Mouse (Mus musculus) heart, embryonic 16.5 days (tissue): ENCODE results near the gene Tuba4a. TPM values are rescaled to one million over a fixed set of nuclear protein-coding genes. Genes with fewer than 3 reads are reported as not detected.

Source experiments
- ATAC-seq: fragments of 200-750 bp; cut with Nextera tagmentation; replicated peaks from 2 replicates; pipeline ENCODE4 v1.8.0; 2017; ENCODE audit warnings: moderate number of reproducible peaks; ENCODE audit not compliant: insufficient read depth, low FRiP score; ENCODE audit errors: extremely low read depth
- H3K27ac ChIP-seq: fragments of 300-500 bp; sonication (generic); 2 replicates; pipeline ENCODE4 v1.5.1; 2014; ENCODE audit warnings: mild to moderate bottlenecking, low read length, control low read depth, moderate library complexity
- H3K27me3 ChIP-seq: fragments of 300-500 bp; sonication (generic); 2 replicates; pipeline ENCODE4 v1.6.1; 2014; ENCODE audit warnings: low read length, mixed read lengths; ENCODE audit not compliant: control insufficient read depth, insufficient read depth
- H3K36me3 ChIP-seq: fragments of 300-500 bp; sonication (generic); 2 replicates; pipeline ENCODE4 v1.6.1; 2014; ENCODE audit not compliant: control insufficient read depth, insufficient read depth
- H3K4me1 ChIP-seq: fragments of 300-500 bp; sonication (generic); 2 replicates; pipeline ENCODE4 v1.6.1; 2014; ENCODE audit warnings: low read length, mixed read lengths; ENCODE audit not compliant: control insufficient read depth, insufficient read depth
- H3K4me2 ChIP-seq: fragments of 300-500 bp; sonication (generic); 2 replicates; pipeline ENCODE4 v1.6.1; 2014; ENCODE audit warnings: low read depth, mild to moderate bottlenecking, control low read depth, low read length
- H3K4me3 ChIP-seq: fragments of 300-500 bp; sonication (generic); 2 replicates; pipeline ENCODE4 v1.5.1; 2014; ENCODE audit warnings: mild to moderate bottlenecking, control low read depth, low read length
- H3K9ac ChIP-seq: fragments of 300-500 bp; sonication (generic); 2 replicates; pipeline ENCODE4 v1.6.1; 2014; ENCODE audit warnings: low read length, control low read depth
- H3K9me3 ChIP-seq: fragments of 300-500 bp; sonication (generic); replicated peaks from 2 replicates; pipeline ENCODE4 v1.6.1; 2016; ENCODE audit warnings: low read length; ENCODE audit not compliant: control insufficient read depth
- WGBS: fragments of 180-500 bp; shearing (Covaris S2); extraction: QIAGEN DNeasy Blood & Tissue Kit; methylation state at CpG from one replicate; pipeline ENCODE4 v1.1.7; 2014; 5-methylcytosine and 5-hydroxymethylcytosine counted together
- polyA plus RNA-seq: library from polyadenylated mRNA; unstranded; fragments of >200 nt; fragmentation: Nextera tagmentation; extraction: Ambion mirVana; gene quantifications from 2 replicates; pipeline ENCODE4 v1.2.1, GENCODE M21; 2015

Tuba4a gene
- polyA plus RNA-seq, 1 experiment from 2014 or later: 81.2 TPM

DNA sequence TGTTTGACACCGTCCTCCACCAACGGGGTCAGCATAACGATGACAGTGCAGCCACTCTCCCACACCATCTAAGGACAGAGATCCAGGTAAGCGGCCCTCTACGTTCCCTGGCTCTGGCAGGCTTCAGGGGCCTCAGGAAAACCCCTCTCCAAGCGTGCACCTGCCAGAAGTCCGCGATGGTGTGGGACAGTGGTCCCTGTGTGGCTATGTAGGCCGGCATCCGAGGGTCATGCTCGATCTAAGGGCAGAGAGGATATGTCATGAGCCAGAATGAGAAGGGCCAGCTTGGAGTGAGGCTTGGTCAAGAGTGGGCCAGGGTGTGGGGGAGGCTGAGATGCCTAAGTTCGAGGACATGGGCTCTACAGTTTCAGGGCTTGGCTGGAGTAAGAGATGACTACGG, 32.6 kb upstream of the Tuba4a start:
- no peak overlapping the region for H3K9ac ChIP-seq
- H3K27ac ChIP-seq: no peak overlapping the region
- 59% methylated on average over 13 of the region's 13 CpGs for WGBS
- no peak for ATAC-seq
- no peak overlapping the region for H3K4me2 ChIP-seq
- no peaks in the 10 kb centered on the region; the same call in 1 of the 2 replicates for H3K27me3 ChIP-seq
- H3K4me3 ChIP-seq: no peak overlapping the region
- H3K36me3 ChIP-seq: no peaks in the 10 kb centered on the region
- no peaks in the 10 kb centered on the region for H3K9me3 ChIP-seq
- peaks cover 25% of the 10 kb centered on the region for H3K4me1 ChIP-seq

DNA sequence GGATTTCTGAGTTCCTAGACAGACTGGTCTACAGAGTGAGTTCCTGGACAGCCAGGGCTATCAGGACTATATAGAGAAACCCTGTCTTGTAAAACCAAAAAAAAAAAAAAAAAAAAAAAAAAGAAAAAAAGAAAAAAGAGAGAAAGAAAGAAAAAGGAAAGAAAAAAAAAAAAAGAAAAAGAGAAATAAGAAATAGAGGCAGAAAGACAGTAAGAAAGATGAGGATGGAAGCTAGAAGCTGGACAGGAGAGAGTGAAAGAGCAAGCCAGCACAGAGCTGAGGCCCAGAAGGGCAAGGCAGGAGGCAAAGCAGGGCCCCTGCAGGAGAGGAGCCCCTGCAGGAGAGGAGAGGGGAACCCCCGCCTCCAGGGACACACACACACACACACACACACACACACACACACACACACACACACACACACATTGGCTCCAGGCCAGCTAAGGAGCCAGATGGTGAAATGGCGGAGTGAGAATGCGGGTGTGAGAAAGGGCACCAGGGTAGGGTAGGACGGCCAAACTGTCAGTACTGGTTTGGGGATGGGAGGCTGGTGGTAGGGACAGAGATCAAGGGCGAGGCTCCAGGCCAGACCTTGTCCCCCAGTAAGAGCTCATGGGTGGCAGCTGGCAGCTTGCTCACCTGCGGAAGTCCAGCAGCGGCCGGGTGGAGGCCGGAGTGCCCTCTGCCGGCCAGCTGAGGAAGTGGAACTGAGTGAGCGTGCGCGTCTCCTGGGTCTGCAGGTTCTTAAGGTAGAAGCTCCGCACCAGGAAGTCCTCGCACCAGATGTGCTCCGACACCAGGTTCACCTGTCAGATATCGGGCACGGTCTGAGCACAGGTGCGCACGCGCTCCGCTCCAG, 31.7 kb upstream of the Tuba4a start:
- peaks cover 30% of the 10 kb centered on the region for H3K4me1 ChIP-seq
- no peaks in the 10 kb centered on the region for H3K9me3 ChIP-seq
- ATAC-seq: peak; percentile 16; the same call in 1 of the 2 replicates
- WGBS: 7% methylated on average over 21 of the region's 22 CpGs
- H3K36me3 ChIP-seq: no peaks in the 10 kb centered on the region
- H3K27ac ChIP-seq: no peak overlapping the region
- H3K4me3 ChIP-seq: peak overlapping the region; percentile 17
- peak overlapping the region; percentile 32; the same call in 1 of the 2 replicates for H3K9ac ChIP-seq
- H3K4me2 ChIP-seq: peak overlapping the region; percentile 51
- H3K27me3 ChIP-seq: no peaks in the 10 kb centered on the region; the same call in 1 of the 2 replicates

DNA sequence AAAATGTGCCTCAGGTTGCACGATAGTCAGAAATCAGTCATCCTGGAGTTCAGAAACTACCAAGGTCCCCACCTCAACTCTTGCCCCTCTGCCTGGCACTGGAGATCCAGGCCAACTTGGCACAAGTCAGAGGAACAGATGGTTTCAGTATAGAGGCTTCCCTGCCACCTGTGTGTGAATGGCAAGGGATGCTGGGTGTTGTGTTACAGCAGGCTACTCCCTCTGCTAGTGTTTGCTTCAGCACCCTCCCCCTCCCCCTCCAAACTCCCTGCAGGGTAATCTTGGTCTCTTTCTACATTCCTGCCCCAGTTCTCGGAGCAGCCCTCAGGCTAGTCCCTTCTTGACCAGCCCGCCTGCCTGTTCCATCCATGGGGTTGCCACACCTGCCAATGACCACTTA, 30.8 kb upstream of the Tuba4a start:
- 73% methylated on average over 3 of the region's 3 CpGs for WGBS
- H3K27me3 ChIP-seq: no peaks in the 10 kb centered on the region; the same call in 1 of the 2 replicates
- H3K4me2 ChIP-seq: no peak overlapping the region
- no peaks in the 10 kb centered on the region for H3K9me3 ChIP-seq
- H3K27ac ChIP-seq: no peak overlapping the region
- H3K4me3 ChIP-seq: no peak overlapping the region
- H3K36me3 ChIP-seq: no peaks in the 10 kb centered on the region
- H3K9ac ChIP-seq: no peak overlapping the region
- peaks cover 30% of the 10 kb centered on the region for H3K4me1 ChIP-seq
- ATAC-seq: no peak

DNA sequence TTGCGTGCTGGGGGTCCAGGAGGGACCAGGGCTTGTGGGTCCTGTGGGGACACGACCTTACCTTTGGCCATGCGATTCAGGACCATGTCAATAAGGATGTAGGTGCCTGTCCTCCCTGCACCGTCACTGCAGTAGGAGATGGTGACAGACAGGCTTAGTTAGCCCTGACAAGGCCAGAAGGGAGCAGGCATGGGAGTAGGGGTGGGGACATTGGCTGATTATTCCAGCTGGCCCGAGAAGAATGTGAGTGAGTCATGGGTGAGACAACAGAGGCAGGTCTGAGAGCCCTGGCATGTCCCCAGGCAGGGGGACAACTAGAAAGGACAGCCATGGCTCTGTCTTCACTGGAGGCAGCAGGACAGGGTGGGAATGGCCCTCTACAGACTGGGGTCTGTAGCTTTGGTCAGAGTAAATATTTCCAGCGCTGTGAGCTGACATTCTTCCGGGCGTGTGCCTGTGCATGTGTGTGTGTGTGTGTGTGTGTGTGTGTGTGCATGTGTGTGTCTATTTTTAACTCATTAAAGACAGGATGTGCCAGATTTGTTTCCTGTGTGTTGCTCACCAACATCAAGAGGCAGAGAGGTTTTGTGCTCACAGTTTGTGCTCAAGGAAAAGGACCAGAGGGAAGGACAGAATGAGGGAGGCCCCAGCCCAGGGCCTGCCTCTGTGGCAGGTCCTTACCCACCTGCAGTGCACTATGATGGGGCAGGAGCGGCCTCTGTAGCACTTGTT, 28.5 kb upstream of the Tuba4a start:
- H3K27me3 ChIP-seq: no peaks in the 10 kb centered on the region
- peak overlapping the region; percentile 63 for H3K9ac ChIP-seq
- peak overlapping the region; percentile 97 for H3K27ac ChIP-seq
- WGBS: 27% methylated on average over 9 of the region's 9 CpGs
- peak; percentile 79 for ATAC-seq
- peak overlapping the region; percentile 29 for H3K4me2 ChIP-seq
- no peaks in the 10 kb centered on the region for H3K9me3 ChIP-seq
- H3K36me3 ChIP-seq: peaks cover 4% of the 10 kb centered on the region; the same call in 1 of the 2 replicates
- no peak overlapping the region for H3K4me3 ChIP-seq
- peaks cover 30% of the 10 kb centered on the region for H3K4me1 ChIP-seq

DNA sequence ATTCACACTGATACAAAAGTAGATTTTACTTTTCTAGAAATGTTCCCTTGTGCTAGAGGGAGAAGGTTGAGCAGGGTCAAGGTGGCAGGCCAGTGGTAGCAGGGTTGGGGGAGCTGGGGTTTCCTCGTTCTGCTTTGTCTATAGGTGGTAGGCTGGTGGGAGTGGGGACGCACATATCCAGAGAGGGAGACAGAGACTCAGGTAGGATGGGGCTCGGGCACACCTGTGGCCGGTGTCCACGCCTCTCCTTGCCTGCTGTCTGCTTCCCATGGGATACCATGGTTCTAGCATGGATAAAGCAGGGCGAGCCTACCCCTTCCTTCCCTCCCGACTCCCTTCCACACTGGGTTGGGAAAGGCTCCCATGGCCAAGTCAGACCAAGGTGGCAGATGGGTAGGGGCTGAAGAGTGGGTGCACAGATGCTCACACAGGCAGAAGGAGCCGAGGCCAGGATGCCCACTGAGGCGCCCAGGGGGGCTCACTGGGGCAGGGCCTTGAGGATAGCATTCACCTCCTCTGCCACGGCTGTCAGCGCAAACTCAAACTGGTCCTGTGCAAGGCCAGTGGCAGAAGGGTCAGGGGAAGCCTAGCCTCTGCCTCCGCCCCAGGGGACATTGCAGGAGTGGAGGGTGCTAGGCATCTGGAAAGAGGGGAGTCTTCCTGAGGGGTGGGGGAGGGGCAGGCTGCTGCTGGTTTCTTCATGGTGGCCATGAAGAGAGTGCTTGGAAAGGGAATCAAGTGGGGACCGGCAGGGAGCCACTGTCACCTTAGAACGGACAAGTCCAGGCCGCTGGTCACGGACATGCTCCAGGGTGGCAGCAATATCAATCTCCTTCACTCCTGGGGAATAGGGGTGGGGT, 27.6 kb upstream of the Tuba4a start:
- H3K4me2 ChIP-seq: peak overlapping the region; percentile 29
- H3K4me1 ChIP-seq: peaks cover 30% of the 10 kb centered on the region
- H3K36me3 ChIP-seq: peaks cover 4% of the 10 kb centered on the region; the same call in 1 of the 2 replicates
- WGBS: 80% methylated on average over 16 of the region's 16 CpGs
- no peak for ATAC-seq
- H3K27ac ChIP-seq: peak overlapping the region; percentile 97
- no peak overlapping the region for H3K4me3 ChIP-seq
- H3K27me3 ChIP-seq: no peaks in the 10 kb centered on the region
- peak overlapping the region; percentile 51 for H3K9ac ChIP-seq
- no peaks in the 10 kb centered on the region for H3K9me3 ChIP-seq

DNA sequence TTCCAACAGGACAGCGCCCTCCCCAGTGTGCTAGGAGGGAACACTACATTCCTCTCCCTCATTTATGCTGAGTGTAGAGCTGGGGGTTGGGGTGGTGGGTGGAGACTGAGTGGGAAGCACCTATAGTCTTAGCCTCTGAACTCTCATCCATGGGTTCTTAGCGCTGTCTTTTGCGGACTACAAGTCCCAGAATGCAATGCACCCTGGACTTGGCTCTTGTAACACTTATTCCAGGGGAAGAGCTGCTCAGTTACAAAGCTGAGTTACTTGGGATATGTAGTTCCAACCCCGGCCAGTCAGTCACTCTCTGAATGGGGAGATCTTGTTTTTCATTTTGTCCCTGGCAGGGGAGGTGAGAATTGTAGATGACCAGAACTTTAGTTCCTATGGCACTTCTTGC, 25.2 kb upstream of the Tuba4a start:
- no peak overlapping the region for H3K9ac ChIP-seq
- 28% methylated on average over 4 of the region's 4 CpGs for WGBS

DNA sequence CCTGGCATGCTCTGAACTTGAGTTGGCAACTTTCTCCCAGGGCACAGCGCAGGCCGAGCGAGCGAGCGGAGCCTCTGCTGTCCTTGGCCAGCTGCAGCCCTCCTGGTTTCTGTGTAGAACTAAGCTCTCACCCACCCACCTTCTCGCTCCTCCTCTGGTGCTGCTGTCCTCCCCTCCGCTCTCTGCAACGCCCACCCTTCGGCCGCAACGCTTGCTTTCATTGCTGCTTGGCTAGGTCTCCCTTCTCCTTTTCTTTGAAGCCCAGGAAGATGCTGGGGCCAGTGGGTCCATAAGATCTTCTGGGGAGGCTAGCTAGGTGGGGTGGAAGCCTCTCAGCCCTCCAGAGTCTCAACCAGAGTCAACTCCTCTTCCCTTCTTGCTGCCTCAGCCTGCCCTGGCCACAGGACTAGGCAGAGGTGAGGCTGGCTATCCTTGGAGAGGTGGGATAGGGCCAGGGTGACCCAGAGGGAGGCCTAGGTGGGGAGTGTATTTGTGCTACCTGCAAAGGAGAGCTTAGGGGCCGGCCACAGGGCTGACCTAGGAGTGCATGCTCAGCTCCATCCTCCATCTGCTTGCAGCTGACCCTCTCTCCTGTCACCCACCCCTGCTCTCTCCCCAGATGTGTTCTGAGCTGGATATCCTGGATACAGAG, 24.6 kb upstream of the Tuba4a start:
- no peaks in the 10 kb centered on the region for H3K27me3 ChIP-seq
- H3K27ac ChIP-seq: no peak overlapping the region
- ATAC-seq: no peak
- peaks cover 24% of the 10 kb centered on the region for H3K36me3 ChIP-seq
- WGBS: 89% methylated on average over 12 of the region's 12 CpGs
- H3K4me3 ChIP-seq: no peak overlapping the region
- no peak overlapping the region for H3K9ac ChIP-seq
- H3K9me3 ChIP-seq: no peaks in the 10 kb centered on the region
- H3K4me2 ChIP-seq: no peak overlapping the region
- peaks cover 25% of the 10 kb centered on the region for H3K4me1 ChIP-seq

More for the DNA sequence above, 25.2 kb upstream of the Tuba4a start:
- Histone ChIP-seq H3K4me3 (no peak overlapping the region), H3K4me2 (no peak overlapping the region), H3K27ac (no peak overlapping the region), H3K27me3 (no peaks in the 10 kb centered on the region), H3K4me1 (peaks cover 28% of the 10 kb centered on the region), H3K36me3 (peaks cover 20% of the 10 kb centered on the region), H3K9me3 (no peaks in the 10 kb centered on the region)
- ATAC-seq: peak; percentile 30; the same call in 1 of the 2 replicates

DNA sequence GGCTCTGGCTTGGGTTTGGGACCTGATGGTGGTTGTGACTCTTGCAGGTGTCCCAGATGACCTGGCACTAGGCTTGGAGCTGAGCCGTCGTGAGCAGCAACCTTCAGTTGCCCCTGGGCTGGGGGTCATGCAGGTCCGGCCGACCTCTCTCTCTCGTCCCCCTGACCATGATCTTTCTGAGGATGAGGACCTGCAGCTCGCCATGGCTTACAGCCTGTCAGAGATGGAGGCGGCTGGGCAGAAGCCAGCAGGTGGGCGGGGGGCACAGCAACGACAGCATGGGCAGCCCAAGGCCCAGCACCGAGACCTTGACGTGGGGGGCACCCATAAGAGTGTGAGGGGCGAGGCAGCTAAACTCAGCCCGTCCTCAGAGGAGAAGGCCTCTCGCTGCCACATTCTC, 23.7 kb upstream of the Tuba4a start:
- H3K36me3 ChIP-seq: peaks cover 24% of the 10 kb centered on the region
- no peaks in the 10 kb centered on the region for H3K27me3 ChIP-seq
- no peak overlapping the region for H3K9ac ChIP-seq
- no peak for ATAC-seq
- no peaks in the 10 kb centered on the region for H3K9me3 ChIP-seq
- H3K4me1 ChIP-seq: peaks cover 20% of the 10 kb centered on the region
- 93% methylated on average over 14 of the region's 14 CpGs for WGBS
- no peak overlapping the region for H3K27ac ChIP-seq
- H3K4me3 ChIP-seq: no peak overlapping the region
- no peak overlapping the region for H3K4me2 ChIP-seq
